Comparison of ENCODE assay signal across 9 mouse cellular contexts in the genomic region with DNA sequence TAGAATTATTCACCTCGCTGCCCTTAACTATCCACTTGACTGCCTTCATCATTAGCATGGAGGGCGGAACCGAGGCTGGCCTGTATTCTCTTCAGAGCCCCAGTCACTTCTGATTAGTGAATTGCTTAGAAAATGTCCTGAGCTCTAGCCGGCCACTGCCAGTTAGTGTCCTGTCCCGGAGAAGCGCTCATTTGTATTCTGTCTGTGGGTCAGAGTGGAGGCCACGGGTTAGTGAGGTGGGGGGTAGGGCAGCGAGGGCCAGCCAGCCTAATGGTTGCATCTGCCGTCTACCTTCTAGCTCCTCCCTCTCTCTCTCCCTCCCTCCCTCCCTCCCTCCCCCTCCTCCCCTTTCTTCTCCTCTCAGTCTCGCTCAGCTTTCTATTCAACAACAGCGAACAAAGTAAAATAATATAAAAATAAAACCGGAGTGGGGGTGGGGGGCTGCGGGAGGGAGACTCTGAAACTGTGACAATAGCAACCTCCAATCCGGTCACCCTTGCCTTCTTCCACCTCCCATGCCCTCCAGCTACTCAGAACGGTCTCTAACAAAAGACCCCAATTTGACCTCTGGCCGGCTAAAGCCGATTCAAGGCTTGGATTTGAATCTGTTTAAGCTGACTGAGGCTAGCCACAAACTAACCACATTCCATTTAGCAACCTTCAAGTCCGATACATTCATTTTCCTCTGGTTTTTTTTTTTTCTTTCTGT.
DNase-seq lines count a peak whose midpoint lies in the region; ATAC-seq lines count a peak whose summit lies in the region.
"Had no signal": no experiment of that assay in that cellular context is flagged by ENCODE, and none has a peak within 500 bp of the region (broad histone marks: within the 10 kb centered on the region; RNA-seq: fewer than 3 reads in every experiment).

No protein-coding gene starts in this region.

- peak overlapping the region; percentile 57 for H3K4me2 ChIP-seq in heart, embryonic 16.5 days (ENCODE audit: low read depth, low read length)
- H3K4me2 ChIP-seq in stomach, embryonic 15.5 days: peak overlapping the region; percentile 56

- no peaks in the 10 kb centered on the region for H3K36me3 ChIP-seq in heart, embryonic 16.5 days (ENCODE audit: control insufficient read depth, insufficient read depth)
- H3K36me3 ChIP-seq in stomach, embryonic 15.5 days: no peaks in the 10 kb centered on the region

- H3K9me3 ChIP-seq in heart, embryonic 16.5 days (replicated peaks; ENCODE audit: control insufficient read depth, low read length): peaks cover 3% of the 10 kb centered on the region; the same call in 1 of the 2 replicates
- no peaks in the 10 kb centered on the region for H3K9me3 ChIP-seq in stomach, embryonic 15.5 days

- peaks cover 4% of the 10 kb centered on the region for H3K4me1 ChIP-seq in heart, embryonic 16.5 days (ENCODE audit: control insufficient read depth, insufficient read depth, low read length)
- H3K4me1 ChIP-seq in stomach, embryonic 15.5 days: peaks cover 11% of the 10 kb centered on the region; the same call in 1 of the 2 replicates

- ATAC-seq in common myeloid progenitor, adult 5-6 weeks (replicated peaks; ENCODE audit: low read depth, poor library complexity, severe bottlenecking): 0 out of 2 replicates have a peak, but pooled peaks have one; percentile 22
- ATAC-seq in heart, embryonic 16.5 days (replicated peaks; ENCODE audit: extremely low read depth, insufficient read depth, low FRiP score): peak; percentile 62; the same call in 1 of the 2 replicates
- peak; percentile 62; the same call in 1 of the 2 replicates for ATAC-seq in stomach, embryonic 15.5 days (ENCODE audit: insufficient read depth, low FRiP score, low read depth)
- no peak for ATAC-seq in inflammation-experienced regulatory T-cells, adult 6 months

- peak; percentile 8 for DNase-seq in right cerebral cortex, adult 18-20 months
- DNase-seq in right cerebral cortex, postnatal 25 days: no peak
- peak; percentile 63 to 78 for DNase-seq in kidney, postnatal 4 days
- peak; percentile 28 to 37 for DNase-seq in lung, postnatal 4 days

- H3K27me3 ChIP-seq in heart, embryonic 16.5 days (ENCODE audit: control insufficient read depth, insufficient read depth, low read length): no peaks in the 10 kb centered on the region
- no peaks in the 10 kb centered on the region for H3K27me3 ChIP-seq in stomach, embryonic 15.5 days (replicated peaks)

- H3K9ac ChIP-seq in heart, embryonic 16.5 days (ENCODE audit: low read length): peak overlapping the region; percentile 35
- no peak overlapping the region for H3K9ac ChIP-seq in stomach, embryonic 15.5 days

- peak overlapping the region; percentile 37 for H3K4me3 ChIP-seq in heart, embryonic 16.5 days (ENCODE audit: low read length)
- peak overlapping the region; percentile 27 for H3K4me3 ChIP-seq in stomach, embryonic 15.5 days (replicated peaks)
- H3K4me3 ChIP-seq: megakaryocyte, embryonic 14.5 days had no signal

- 5% methylated on average over 18 of the region's 18 CpGs for WGBS in heart, embryonic 16.5 days
- WGBS in stomach, embryonic 15.5 days: 4% methylated on average over 18 of the region's 18 CpGs

- no peak overlapping the region for H3K27ac ChIP-seq in heart, embryonic 16.5 days (ENCODE audit: low read length)
- no peak overlapping the region for H3K27ac ChIP-seq in stomach, embryonic 15.5 days
